Mouse (Mus musculus): ENCODE data around the gene Hsdl2. TPM values are rescaled to one million over a fixed set of nuclear protein-coding genes. Genes with fewer than 3 reads are reported as not detected.

The Hsdl2 gene
- polyA plus RNA-seq, 2 experiments: 16.1 to 19.6 TPM

- no peak for TF ChIP-seq POLR2A (IDR thresholded peaks at IDR 0.05; ENCODE audit: borderline replicate concordance, extremely low read depth, insufficient read depth, insufficient read length)
- no peak for DNase-seq (ENCODE audit: low spot score)
- 93% methylated on average over 10 of the region's 10 CpGs for WGBS
Observed at GRCm38 (mm10) chr4:59646020-59646696, 64.8 kb downstream of the Hsdl2 start.

GRCm38 (mm10) chr4:59649119-59649518 is 67.8 kb downstream of the Hsdl2 start:
- no peak overlapping the region for H3K4me3 ChIP-seq (replicated peaks; ENCODE audit: low read length)
- DNase-seq (ENCODE audit: low spot score) (no peak), ATAC-seq (ENCODE audit: low FRiP score, low read depth) (no peak)
- no peak overlapping the region for H3K9ac ChIP-seq (ENCODE audit: low read depth, low read length, severe bottlenecking)
- no peaks in the 10 kb centered on the region for H3K4me1 ChIP-seq (ENCODE audit: control insufficient read depth, insufficient read depth, low read length)
- 89% methylated on average over 5 of the region's 5 CpGs for WGBS
- TF ChIP-seq POLR2A (IDR thresholded peaks at IDR 0.05; ENCODE audit: borderline replicate concordance, extremely low read depth, insufficient read depth, insufficient read length): no peak
- H3K27me3 ChIP-seq (ENCODE audit: control insufficient read depth, insufficient read depth, low read length): no peaks in the 10 kb centered on the region
- no peaks in the 10 kb centered on the region for H3K36me3 ChIP-seq (ENCODE audit: control insufficient read depth, insufficient read depth, low read length)
- no peak overlapping the region for H3K4me2 ChIP-seq (replicated peaks; ENCODE audit: low read depth, low read length, severe bottlenecking)
- H3K9me3 ChIP-seq (ENCODE audit: control insufficient read depth, low read length): no peaks in the 10 kb centered on the region
- no peak overlapping the region for H3K27ac ChIP-seq (replicated peaks; ENCODE audit: low read depth, low read length)

More at GRCm38 (mm10) chr4:59646020-59646696, 64.8 kb downstream of the Hsdl2 start:
- no peaks in the 10 kb centered on the region for H3K9me3 ChIP-seq (ENCODE audit: control insufficient read depth, low read length)
- no peak overlapping the region for H3K4me2 ChIP-seq (replicated peaks; ENCODE audit: low read depth, low read length, severe bottlenecking)
- no peaks in the 10 kb centered on the region for H3K4me1 ChIP-seq (ENCODE audit: control insufficient read depth, insufficient read depth, low read length)
- no peak for ATAC-seq (ENCODE audit: low FRiP score, low read depth)
- H3K27me3 ChIP-seq (ENCODE audit: control insufficient read depth, insufficient read depth, low read length): no peaks in the 10 kb centered on the region
- no peaks in the 10 kb centered on the region for H3K36me3 ChIP-seq (ENCODE audit: control insufficient read depth, insufficient read depth, low read length)
- H3K27ac ChIP-seq (replicated peaks; ENCODE audit: low read depth, low read length): no peak overlapping the region
- no peak overlapping the region for H3K9ac ChIP-seq (ENCODE audit: low read depth, low read length, severe bottlenecking)
- H3K4me3 ChIP-seq (replicated peaks; ENCODE audit: low read length): no peak overlapping the region

- TF ChIP-seq POLR2A (IDR thresholded peaks at IDR 0.05; ENCODE audit: borderline replicate concordance, extremely low read depth, insufficient read depth, insufficient read length): no peak
- ATAC-seq (ENCODE audit: low FRiP score, low read depth) (no peak), DNase-seq (ENCODE audit: low spot score) (no peak)
- H3K36me3 ChIP-seq (ENCODE audit: control insufficient read depth, insufficient read depth, low read length): no peaks in the 10 kb centered on the region
- no peak overlapping the region for H3K4me3 ChIP-seq (replicated peaks; ENCODE audit: low read length)
- no peak overlapping the region for H3K9ac ChIP-seq (ENCODE audit: low read depth, low read length, severe bottlenecking)
- no peaks in the 10 kb centered on the region for H3K9me3 ChIP-seq (ENCODE audit: control insufficient read depth, low read length)
- 92% methylated on average over 1 of the region's 1 CpGs for WGBS
- H3K27ac ChIP-seq (replicated peaks; ENCODE audit: low read depth, low read length): no peak overlapping the region
- H3K4me2 ChIP-seq (replicated peaks; ENCODE audit: low read depth, low read length, severe bottlenecking): no peak overlapping the region
- H3K27me3 ChIP-seq (ENCODE audit: control insufficient read depth, insufficient read depth, low read length): no peaks in the 10 kb centered on the region
- no peaks in the 10 kb centered on the region for H3K4me1 ChIP-seq (ENCODE audit: control insufficient read depth, insufficient read depth, low read length)
Observed at GRCm38 (mm10) chr4:59652166-59652681, 70.9 kb downstream of the Hsdl2 start.

GRCm38 (mm10) chr4:59656061-59656642 is 74.8 kb downstream of the Hsdl2 start:
- no peak for TF ChIP-seq POLR2A (IDR thresholded peaks at IDR 0.05; ENCODE audit: borderline replicate concordance, extremely low read depth, insufficient read depth, insufficient read length)
- 70% methylated on average over 5 of the region's 5 CpGs for WGBS

GRCm38 (mm10) chr4:59662163-59662562 is 80.8 kb downstream of the Hsdl2 start:
- WGBS: 97% methylated on average over 1 of the region's 1 CpGs
- ATAC-seq (ENCODE audit: low FRiP score, low read depth) (no peak), DNase-seq (ENCODE audit: low spot score) (no peak)
- Histone ChIP-seq H3K4me1 (ENCODE audit: control insufficient read depth, insufficient read depth, low read length) (no peaks in the 10 kb centered on the region), H3K36me3 (ENCODE audit: control insufficient read depth, insufficient read depth, low read length) (no peaks in the 10 kb centered on the region), H3K27me3 (ENCODE audit: control insufficient read depth, insufficient read depth, low read length) (no peaks in the 10 kb centered on the region), H3K27ac (replicated peaks; ENCODE audit: low read depth, low read length) (no peak overlapping the region), H3K9ac (ENCODE audit: low read depth, low read length, severe bottlenecking) (no peak overlapping the region), H3K4me3 (replicated peaks; ENCODE audit: low read length) (no peak overlapping the region), H3K9me3 (ENCODE audit: control insufficient read depth, low read length) (no peaks in the 10 kb centered on the region), H3K4me2 (replicated peaks; ENCODE audit: low read depth, low read length, severe bottlenecking) (no peak overlapping the region)
- no peak for TF ChIP-seq POLR2A (IDR thresholded peaks at IDR 0.05; ENCODE audit: borderline replicate concordance, extremely low read depth, insufficient read depth, insufficient read length)

More at GRCm38 (mm10) chr4:59656061-59656642, 74.8 kb downstream of the Hsdl2 start:
- ATAC-seq (ENCODE audit: low FRiP score, low read depth) (no peak), DNase-seq (ENCODE audit: low spot score) (no peak)
- no peak overlapping the region for H3K27ac ChIP-seq (replicated peaks; ENCODE audit: low read depth, low read length)
- no peak overlapping the region for H3K4me2 ChIP-seq (replicated peaks; ENCODE audit: low read depth, low read length, severe bottlenecking)
- H3K9me3 ChIP-seq (ENCODE audit: control insufficient read depth, low read length): no peaks in the 10 kb centered on the region
- H3K4me1 ChIP-seq (ENCODE audit: control insufficient read depth, insufficient read depth, low read length): no peaks in the 10 kb centered on the region
- no peaks in the 10 kb centered on the region for H3K27me3 ChIP-seq (ENCODE audit: control insufficient read depth, insufficient read depth, low read length)
- no peak overlapping the region for H3K9ac ChIP-seq (ENCODE audit: low read depth, low read length, severe bottlenecking)
- no peak overlapping the region for H3K4me3 ChIP-seq (replicated peaks; ENCODE audit: low read length)
- no peaks in the 10 kb centered on the region for H3K36me3 ChIP-seq (ENCODE audit: control insufficient read depth, insufficient read depth, low read length)

All from limb, embryonic 14.5 days (tissue).